Mouse (Mus musculus): Measurements from ENCODE around the gene Napa. TPM values are rescaled to one million over a fixed set of nuclear protein-coding genes. Genes with fewer than 3 reads are reported as not detected.
A peak's percentile ranks its signal among the peaks of the same experiment; 100 is the strongest.

The Napa gene
- total RNA-seq, 2 experiments from 2014 or later: 130 to 136 TPM

GRCm38 (mm10) chr7:16129846-16130691, 31.8 kb downstream of the Napa start:
- DNase-seq (ENCODE audit: low spot score in 2 of 2): no peak

- no peak for DNase-seq (ENCODE audit: low spot score in 2 of 2)
Observed at GRCm38 (mm10) chr7:16130956-16131634, 32.8 kb downstream of the Napa start.

DNA sequence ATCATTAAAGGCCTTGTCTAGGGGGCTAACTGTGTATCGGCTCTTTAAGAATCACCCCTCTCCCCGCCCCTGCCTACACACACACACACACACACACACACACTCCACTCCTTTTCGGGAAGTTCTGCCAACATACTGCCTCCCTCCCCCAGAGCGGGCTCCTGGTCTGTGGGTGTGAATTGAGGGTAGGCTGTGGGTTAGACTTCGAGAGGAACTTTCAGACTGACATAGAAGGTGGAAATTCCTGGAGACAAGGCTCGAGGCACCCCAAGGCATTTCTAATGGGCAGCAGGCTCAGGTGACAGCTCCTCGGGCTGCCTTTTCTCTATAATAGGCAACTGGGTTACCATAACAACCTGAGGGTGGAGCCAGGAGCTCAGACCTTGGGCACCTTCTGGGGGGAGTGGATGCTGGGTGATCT, 33.9 kb downstream of the Napa start:
- no peak for DNase-seq (ENCODE audit: low spot score in 2 of 2)

DNA sequence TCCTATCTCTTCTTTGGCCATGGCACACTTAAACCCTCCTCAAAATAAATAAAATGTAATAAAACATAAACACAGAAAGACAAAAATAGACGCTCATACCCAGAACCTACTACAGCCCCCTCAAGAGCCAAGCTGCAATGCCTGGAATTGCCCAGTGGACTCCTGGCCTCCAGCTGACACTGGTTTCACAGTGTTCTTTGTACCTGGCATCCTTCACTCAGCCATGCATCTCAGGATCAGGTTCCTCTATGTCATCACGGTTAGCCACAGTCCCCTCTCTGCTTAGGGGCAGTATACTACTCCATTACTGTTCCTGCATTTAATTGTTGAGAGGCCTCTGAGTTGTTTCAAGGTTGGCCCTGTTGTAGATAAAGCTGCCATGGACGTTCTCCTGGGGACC, 34.7 kb downstream of the Napa start:
- DNase-seq (ENCODE audit: low spot score in 2 of 2): no peak

DNA sequence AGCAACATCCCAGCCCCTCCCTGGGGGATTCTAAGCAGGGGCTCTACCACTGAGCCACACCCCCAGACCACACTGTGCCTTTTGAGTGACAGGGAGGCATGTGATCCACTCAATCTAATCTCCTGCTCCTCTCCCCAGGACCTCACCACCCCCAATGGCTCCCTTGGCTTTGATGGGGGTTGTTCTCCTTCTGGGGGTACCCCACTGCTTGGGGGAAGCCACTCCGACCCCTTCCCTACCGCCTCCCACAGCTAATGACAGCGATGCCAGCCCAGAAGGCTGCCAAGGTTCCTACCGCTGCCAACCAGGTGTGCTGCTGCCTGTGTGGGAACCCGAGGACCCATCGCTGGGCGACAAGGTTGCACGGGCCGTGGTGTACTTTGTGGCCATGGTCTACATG, 35.4 kb downstream of the Napa start:
- DNase-seq (ENCODE audit: low spot score in 2 of 2): no peak

- no peak for DNase-seq (ENCODE audit: low spot score in 2 of 2)
Observed at GRCm38 (mm10) chr7:16134951-16135392, 36.7 kb downstream of the Napa start.

GRCm38 (mm10) chr7:16146489-16147410, 48.5 kb downstream of the Napa start:
- DNase-seq (ENCODE audit: low spot score in 2 of 2): no peak

DNA sequence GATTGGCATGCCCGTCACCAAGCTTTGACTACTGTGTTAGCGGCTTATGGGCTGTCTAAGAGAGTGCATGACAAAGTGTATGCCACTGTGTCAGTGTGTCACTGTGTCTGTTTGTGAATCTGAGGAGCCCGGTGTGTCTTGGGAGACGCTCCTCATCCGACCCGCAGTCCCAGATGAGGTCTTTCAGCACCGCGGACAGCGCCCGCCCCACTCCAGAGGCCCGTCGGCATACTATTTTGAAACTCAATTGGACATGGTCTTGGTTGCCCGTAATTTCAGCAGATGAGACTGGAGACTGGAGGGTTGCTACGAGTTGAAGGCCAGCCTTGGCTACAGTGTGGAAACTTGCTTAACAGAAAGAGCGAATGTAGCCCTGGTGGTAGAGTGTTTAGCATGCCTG, 49.4 kb downstream of the Napa start:
- peak in 1 of 2 experiments; percentile 50 for DNase-seq (ENCODE audit: low spot score in 2 of 2)

DNA sequence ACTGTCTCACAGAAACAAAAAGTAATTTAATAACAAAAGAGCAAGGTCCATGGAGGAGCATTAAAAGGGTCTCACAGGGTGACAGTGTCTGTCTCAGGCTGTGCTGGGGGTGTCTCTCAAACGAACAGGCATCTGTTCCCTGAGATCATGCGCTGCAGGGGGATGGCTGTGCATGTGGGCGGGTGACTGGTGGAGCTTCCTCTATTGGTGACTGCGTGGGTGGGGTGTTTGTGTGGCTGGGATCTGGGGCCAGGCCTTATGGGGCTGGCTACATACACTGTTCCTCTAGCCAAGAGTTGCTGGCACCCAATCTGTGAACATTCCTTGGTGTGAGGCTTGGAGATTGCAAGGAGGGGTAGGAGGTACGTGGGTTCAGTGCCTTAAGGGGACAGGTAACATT, 51.0 kb downstream of the Napa start:
- DNase-seq (ENCODE audit: low spot score in 2 of 2): no peak

GRCm38 (mm10) chr7:16150191-16151145, 52.2 kb downstream of the Napa start:
- no peak for DNase-seq (ENCODE audit: low spot score in 2 of 2)

GRCm38 (mm10) chr7:16153522-16153921, 55.3 kb downstream of the Napa start:
- DNase-seq (ENCODE audit: low spot score in 2 of 2): no peak

- no peak for DNase-seq (ENCODE audit: low spot score in 2 of 2)
Observed at GRCm38 (mm10) chr7:16155132-16155872, 57.0 kb downstream of the Napa start.

GRCm38 (mm10) chr7:16156105-16156714, 58.0 kb downstream of the Napa start:
- DNase-seq (ENCODE audit: low spot score in 2 of 2): no peak

GRCm38 (mm10) chr7:16158735-16159134, 60.5 kb downstream of the Napa start:
- DNase-seq (ENCODE audit: low spot score in 2 of 2): no peak

DNA sequence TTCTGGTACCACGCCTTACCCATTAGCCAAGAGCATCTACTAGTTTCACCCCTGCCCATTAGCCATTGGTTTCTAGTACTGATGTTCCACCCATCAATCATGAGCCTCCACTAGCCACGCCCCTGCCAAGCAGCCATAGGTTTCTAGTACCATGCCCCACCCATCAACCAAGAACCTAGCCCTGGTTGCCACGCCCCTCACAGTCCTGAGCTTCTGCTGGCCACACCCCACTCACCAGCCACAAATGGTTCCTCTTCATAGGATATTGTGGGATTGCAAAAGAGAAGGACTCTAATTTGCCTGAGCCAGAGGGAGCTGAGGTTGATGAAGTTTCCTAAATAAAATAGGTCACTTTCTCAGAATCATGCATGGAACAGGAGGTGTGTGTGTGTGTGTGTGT, 62.4 kb downstream of the Napa start:
- no peak for DNase-seq (ENCODE audit: low spot score in 2 of 2)

DNA sequence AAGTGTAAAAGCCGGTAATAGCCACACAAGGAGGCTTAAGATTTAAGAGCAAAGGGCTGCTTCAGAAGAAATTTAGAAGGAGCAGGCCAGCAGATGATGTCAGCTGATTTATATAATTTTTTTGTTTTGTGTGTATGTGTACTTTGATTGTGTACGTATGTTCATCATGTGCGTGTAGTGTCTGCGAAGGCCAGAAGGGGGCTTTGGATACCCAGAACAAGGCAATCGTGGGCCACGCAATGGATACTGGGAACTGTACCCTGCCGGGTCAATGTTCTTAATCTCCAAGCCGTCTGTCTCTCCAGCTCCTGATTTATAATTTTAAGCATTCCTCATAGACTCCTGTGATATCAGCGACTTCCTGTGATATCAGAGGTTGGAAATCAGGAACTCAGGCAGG, 63.0 kb downstream of the Napa start:
- no peak for DNase-seq (ENCODE audit: low spot score in 2 of 2)

GRCm38 (mm10) chr7:16162036-16162435, 63.8 kb downstream of the Napa start:
- DNase-seq (ENCODE audit: low spot score in 2 of 2): no peak

All from adrenal gland, postnatal 4 days (tissue).